ENCODE assay signal across 8 mouse cellular contexts in the genomic region with DNA sequence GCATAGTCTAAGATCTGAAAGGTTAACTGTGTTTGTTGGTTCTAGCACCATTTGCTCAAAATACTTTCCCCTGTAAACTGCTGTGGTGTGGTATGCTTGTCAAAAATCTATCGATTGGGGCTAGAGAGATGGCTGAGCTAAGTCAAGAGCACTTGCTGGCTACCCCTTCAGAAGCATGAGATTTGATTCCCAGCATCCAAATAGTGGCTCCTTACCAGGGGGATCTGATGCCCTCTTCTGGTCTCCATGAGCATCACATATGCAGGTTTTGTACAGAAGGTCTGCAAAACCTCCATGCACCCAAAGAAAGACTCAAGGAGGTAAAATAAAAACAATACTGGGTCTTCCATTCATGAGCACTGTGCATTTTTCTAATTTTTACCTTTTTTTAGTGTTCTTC. TPM values are rescaled to one million over a fixed set of nuclear protein-coding genes. Genes with fewer than 3 reads are reported as not detected.
DNase-seq lines count a peak whose midpoint lies in the region; ATAC-seq and TF ChIP-seq lines count a peak whose summit lies in the region.

No protein-coding gene starts in this region.

- TF ChIP-seq EP300 in liver, postnatal 0 days (IDR thresholded peaks at IDR 0.05; ENCODE audit: low read depth) = no peak

- DNase-seq in adrenal gland, adult (ENCODE audit: inconsistent age in 2 of 2, low spot score in 1 of 2) = peak; percentile 44 to 81
- DNase-seq in adrenal gland, adult 18-20 months (ENCODE audit: low spot score in 2 of 2) = no peak
- peak; percentile 7 for DNase-seq in gastrocnemius, postnatal 14 days
- no peak for DNase-seq in liver, postnatal 0 days
- peak; percentile 45 for DNase-seq in thymus, postnatal 4 days

- peak overlapping the region; percentile 14 for H3K4me3 ChIP-seq in megakaryocyte, embryonic 14.5 days (replicated peaks)
- no peak overlapping the region for H3K4me3 ChIP-seq in liver, postnatal 0 days (ENCODE audit: low read depth, low read length)

- H3K4me2 ChIP-seq in liver, postnatal 0 days (ENCODE audit: low read depth, low read length) = no peak overlapping the region

- peaks cover 21% of the 10 kb centered on the region for H3K36me3 ChIP-seq in megakaryocyte, embryonic 14.5 days (replicated peaks; ENCODE audit: low read length)
- H3K36me3 ChIP-seq in liver, postnatal 0 days (replicated peaks; ENCODE audit: insufficient read depth, low read length) = no peaks in the 10 kb centered on the region

- intact Hi-C loops in gastrocnemius, postnatal 14 days (cut with DNase I; ENCODE audit: low total_unique reads) = loop anchor here (5.0 kb wide), 1 partner anchor 41 kb away; a partner anchor contains a TSS

- no peak for ATAC-seq in megakaryocyte, adult 5-6 weeks (ENCODE audit: poor library complexity, severe bottlenecking)
- ATAC-seq in cerebellum, adult (ENCODE audit: insufficient number of reproducible peaks, low FRiP score, low TSS enrichment) = peak; percentile 31
- ATAC-seq in liver, postnatal 0 days = no peak

- no peaks in the 10 kb centered on the region for H3K27me3 ChIP-seq in megakaryocyte, embryonic 14.5 days (replicated peaks)
- no peaks in the 10 kb centered on the region for H3K27me3 ChIP-seq in liver, postnatal 0 days (ENCODE audit: insufficient read depth, low read length)

- peak; percentile 79 for TF ChIP-seq CTCF in liver, postnatal 0 days (IDR thresholded peaks at IDR 0.05; ENCODE audit: low read depth)

- no peaks in the 10 kb centered on the region for H3K9me3 ChIP-seq in megakaryocyte, embryonic 14.5 days
- H3K9me3 ChIP-seq in liver, postnatal 0 days (ENCODE audit: low read length) = no peaks in the 10 kb centered on the region

- peaks cover 25% of the 10 kb centered on the region for H3K4me1 ChIP-seq in megakaryocyte, embryonic 14.5 days
- peaks cover 26% of the 10 kb centered on the region for H3K4me1 ChIP-seq in liver, postnatal 0 days (ENCODE audit: insufficient read depth)

- 17% methylated on average over 1 of the region's 1 CpGs for WGBS in liver, postnatal 0 days (ENCODE audit: insufficient replicate concordance)

- H3K9ac ChIP-seq in liver, postnatal 0 days (replicated peaks) = no peak overlapping the region

- H3K27ac ChIP-seq in liver, postnatal 0 days (ENCODE audit: low read depth) = no peak overlapping the region

RNA-seq across cellular contexts. Expression of a gene that starts 1.7 kb away (rescaled TPM):
- 10 to 100 TPM; 49.2 to 54.3 TPM for total RNA-seq in adrenal gland, adult 18-20 months (2021)
- polyA plus RNA-seq in megakaryocyte, embryonic 14.5 days (2012; ENCODE audit: insufficient read depth, low replicate concordance) = 1.1 and 8.9 TPM in 2 replicates
- 101 and 124 TPM in 2 replicates for total RNA-seq in megakaryocyte, adult 5-6 weeks (2015)
- 124 and 146 TPM in 2 replicates for total RNA-seq in megakaryocyte, adult 5-6 weeks (2017)
- total RNA-seq in gastrocnemius, postnatal 14 days (2021) = 10 to 100 TPM; 26.3 to 26.6 TPM
- polyA plus RNA-seq in liver, postnatal 0 days (2015; fragmentation: Nextera tagmentation; extraction: Ambion mirVana) = 32.1 and 33.8 TPM in 2 replicates

RNA-seq across cellular contexts. Expression of a gene that starts 38.7 kb away (rescaled TPM):
- total RNA-seq in adrenal gland, adult 18-20 months (2021) = 10 to 100 TPM; 32.4 to 33.5 TPM
- polyA plus RNA-seq in megakaryocyte, embryonic 14.5 days (2012; ENCODE audit: insufficient read depth, low replicate concordance) = 10.9 TPM in 2 replicates
- total RNA-seq in megakaryocyte, adult 5-6 weeks (2015) = 14.9 and 20.5 TPM in 2 replicates
- 19.5 and 20.7 TPM in 2 replicates for total RNA-seq in megakaryocyte, adult 5-6 weeks (2017)
- 10 to 100 TPM; 16.3 to 17.6 TPM for total RNA-seq in gastrocnemius, postnatal 14 days (2021)
- 7.3 and 8.6 TPM in 2 replicates for polyA plus RNA-seq in liver, postnatal 0 days (2015; fragmentation: Nextera tagmentation; extraction: Ambion mirVana)

RNA-seq across cellular contexts. Expression of a gene that starts 39.0 kb away (rescaled TPM):
- total RNA-seq in adrenal gland, adult 18-20 months (2021) = under 1 TPM; 0.16 to 0.60 TPM
- not detected in 2 replicates for polyA plus RNA-seq in megakaryocyte, embryonic 14.5 days (2012; ENCODE audit: insufficient read depth, low replicate concordance)
- not detected in 2 replicates for total RNA-seq in megakaryocyte, adult 5-6 weeks (2015)
- 0.69 TPM in 1 of 2 replicates, not detected in the other for total RNA-seq in megakaryocyte, adult 5-6 weeks (2017)
- total RNA-seq in gastrocnemius, postnatal 14 days (2021) = under 1 TPM; 0.16 to 0.23 TPM
- 0.12 TPM in 1 of 2 replicates, not detected in the other for polyA plus RNA-seq in liver, postnatal 0 days (2015; fragmentation: Nextera tagmentation; extraction: Ambion mirVana)

RNA-seq across cellular contexts. Expression of a gene that starts 39.0 kb away (rescaled TPM):
- total RNA-seq in adrenal gland, adult 18-20 months (2021) = 10 to 100 TPM; 48.6 to 55.5 TPM
- polyA plus RNA-seq in megakaryocyte, embryonic 14.5 days (2012; ENCODE audit: insufficient read depth, low replicate concordance) = 95.0 and 696 TPM in 2 replicates
- total RNA-seq in megakaryocyte, adult 5-6 weeks (2015) = 646 and 668 TPM in 2 replicates
- total RNA-seq in megakaryocyte, adult 5-6 weeks (2017) = 492 and 500 TPM in 2 replicates
- total RNA-seq in gastrocnemius, postnatal 14 days (2021) = 10 to 100 TPM; 11.8 to 14.0 TPM
- 108 and 110 TPM in 2 replicates for polyA plus RNA-seq in liver, postnatal 0 days (2015; fragmentation: Nextera tagmentation; extraction: Ambion mirVana)

Comparison
In these comparisons a context has a peak if more than half of its experiments do, and no peak if none do; other contexts are left out.
1. DNase-seq: peak in adrenal gland, adult (2 of 2), gastrocnemius, postnatal 14 days (single experiment) and thymus, postnatal 4 days (single experiment); none in adrenal gland, adult 18-20 months (0 of 2) and liver, postnatal 0 days (single experiment).